Mouse (Mus musculus): ENCODE measurements around the gene Tnfsf13. TPM values are rescaled to one million over a fixed set of nuclear protein-coding genes. Genes with fewer than 3 reads are reported as not detected.

Gene Tnfsf13
- polyA plus RNA-seq, 1 experiment from 2014 or later = 0.43 TPM

GRCm38 (mm10) chr11:69692196-69692811, 6.7 kb upstream of the Tnfsf13 start:
- Histone ChIP-seq H3K9ac (ENCODE audit: low read depth, low read length) (no peak overlapping the region), H3K4me1 (replicated peaks; ENCODE audit: insufficient read depth, low read length) (peaks cover 14% of the 10 kb centered on the region), H3K4me3 (replicated peaks; ENCODE audit: low read depth, low read length) (no peak overlapping the region), H3K27me3 (ENCODE audit: insufficient read depth, low read length) (no peaks in the 10 kb centered on the region), H3K9me3 (replicated peaks; ENCODE audit: low read length) (no peaks in the 10 kb centered on the region), H3K27ac (no peak overlapping the region), H3K36me3 (ENCODE audit: insufficient read depth, low read length) (no peaks in the 10 kb centered on the region), H3K4me2 (ENCODE audit: low read length) (no peak overlapping the region)
- no peak for TF ChIP-seq CTCF (IDR thresholded peaks at IDR 0.05; ENCODE audit: low read depth)
- no peak for ATAC-seq (replicated peaks; ENCODE audit: low FRiP score, low read depth)
- 63% methylated on average over 9 of the region's 9 CpGs for WGBS
- DNase-seq (ENCODE audit: low spot score) = no peak

GRCm38 (mm10) chr11:69689891-69690290, 4.3 kb upstream of the Tnfsf13 start:
- no peaks in the 10 kb centered on the region for H3K27me3 ChIP-seq (ENCODE audit: insufficient read depth, low read length)
- ATAC-seq (replicated peaks; ENCODE audit: low FRiP score, low read depth) (no peak), DNase-seq (ENCODE audit: low spot score) (no peak)
- 84% methylated on average over 1 of the region's 1 CpGs for WGBS
- peaks cover 23% of the 10 kb centered on the region for H3K4me1 ChIP-seq (replicated peaks; ENCODE audit: insufficient read depth, low read length)
- H3K9ac ChIP-seq (ENCODE audit: low read depth, low read length) = no peak overlapping the region
- H3K27ac ChIP-seq = no peak overlapping the region
- no peak overlapping the region for H3K4me2 ChIP-seq (ENCODE audit: low read length)
- H3K4me3 ChIP-seq (replicated peaks; ENCODE audit: low read depth, low read length) = no peak overlapping the region
- H3K9me3 ChIP-seq (replicated peaks; ENCODE audit: low read length) = no peaks in the 10 kb centered on the region
- H3K36me3 ChIP-seq (ENCODE audit: insufficient read depth, low read length) = no peaks in the 10 kb centered on the region
- TF ChIP-seq CTCF (IDR thresholded peaks at IDR 0.05; ENCODE audit: low read depth) = no peak

- DNase-seq (ENCODE audit: low spot score) (no peak), ATAC-seq (replicated peaks; ENCODE audit: low FRiP score, low read depth) (no peak)
- TF ChIP-seq CTCF (IDR thresholded peaks at IDR 0.05; ENCODE audit: low read depth) = no peak
- no peaks in the 10 kb centered on the region for H3K9me3 ChIP-seq (replicated peaks; ENCODE audit: low read length)
- H3K4me2 ChIP-seq (ENCODE audit: low read length) = 0 out of 2 replicates have a peak overlapping the region, but pooled peaks have one; percentile 3
- H3K9ac ChIP-seq (ENCODE audit: low read depth, low read length) = 0 out of 2 replicates have a peak overlapping the region, but pooled peaks have one; percentile 1
- peaks cover 18% of the 10 kb centered on the region for H3K4me1 ChIP-seq (replicated peaks; ENCODE audit: insufficient read depth, low read length)
- 59% methylated on average over 5 of the region's 5 CpGs for WGBS
- H3K36me3 ChIP-seq (ENCODE audit: insufficient read depth, low read length) = no peaks in the 10 kb centered on the region
- no peak overlapping the region for H3K27ac ChIP-seq
- no peaks in the 10 kb centered on the region for H3K27me3 ChIP-seq (ENCODE audit: insufficient read depth, low read length)
- no peak overlapping the region for H3K4me3 ChIP-seq (replicated peaks; ENCODE audit: low read depth, low read length)
Measured at GRCm38 (mm10) chr11:69687061-69687460, 1.5 kb upstream of the Tnfsf13 start.

- Histone ChIP-seq H3K9ac (ENCODE audit: low read depth, low read length) (no peak overlapping the region), H3K36me3 (ENCODE audit: insufficient read depth, low read length) (no peaks in the 10 kb centered on the region), H3K4me1 (replicated peaks; ENCODE audit: insufficient read depth, low read length) (peaks cover 18% of the 10 kb centered on the region), H3K27me3 (ENCODE audit: insufficient read depth, low read length) (no peaks in the 10 kb centered on the region), H3K27ac (peak overlapping the region; percentile 82), H3K4me3 (replicated peaks; ENCODE audit: low read depth, low read length) (no peak overlapping the region), H3K4me2 (ENCODE audit: low read length) (0 out of 2 replicates have a peak overlapping the region, but pooled peaks have one; percentile 3), H3K9me3 (replicated peaks; ENCODE audit: low read length) (no peaks in the 10 kb centered on the region)
- no peak for ATAC-seq (replicated peaks; ENCODE audit: low FRiP score, low read depth)
- no peak for TF ChIP-seq CTCF (IDR thresholded peaks at IDR 0.05; ENCODE audit: low read depth)
- 12% methylated on average over 4 of the region's 4 CpGs for WGBS
- peak; percentile 61 for DNase-seq (ENCODE audit: low spot score)
Measured at GRCm38 (mm10) chr11:69686377-69686776, 793 bp upstream of the Tnfsf13 start.

- TF ChIP-seq CTCF (IDR thresholded peaks at IDR 0.05; ENCODE audit: low read depth) = no peak
- H3K9me3 ChIP-seq (replicated peaks; ENCODE audit: low read length) = no peaks in the 10 kb centered on the region
- H3K9ac ChIP-seq (ENCODE audit: low read depth, low read length) = no peak overlapping the region
- DNase-seq (ENCODE audit: low spot score) (no peak), ATAC-seq (replicated peaks; ENCODE audit: low FRiP score, low read depth) (no peak)
- no peaks in the 10 kb centered on the region for H3K36me3 ChIP-seq (ENCODE audit: insufficient read depth, low read length)
- no peak overlapping the region for H3K4me2 ChIP-seq (ENCODE audit: low read length)
- H3K4me3 ChIP-seq (replicated peaks; ENCODE audit: low read depth, low read length) = no peak overlapping the region
- peaks cover 23% of the 10 kb centered on the region for H3K4me1 ChIP-seq (replicated peaks; ENCODE audit: insufficient read depth, low read length)
- H3K27me3 ChIP-seq (ENCODE audit: insufficient read depth, low read length) = no peaks in the 10 kb centered on the region
- WGBS = 89% methylated on average over 6 of the region's 6 CpGs
- peak overlapping the region; percentile 82; the same call in 1 of the 2 replicates for H3K27ac ChIP-seq
Measured at GRCm38 (mm10) chr11:69684936-69685335, 648 bp downstream of the Tnfsf13 start.

GRCm38 (mm10) chr11:69684128-69684745, 1.3 kb downstream of the Tnfsf13 start:
- 0 out of 2 replicates have a peak, but pooled peaks cover 4% of the 10 kb centered on the region for H3K36me3 ChIP-seq (ENCODE audit: insufficient read depth, low read length)
- WGBS = 74% methylated on average over 12 of the region's 12 CpGs
- no peaks in the 10 kb centered on the region for H3K27me3 ChIP-seq (ENCODE audit: insufficient read depth, low read length)
- H3K9me3 ChIP-seq (replicated peaks; ENCODE audit: low read length) = no peaks in the 10 kb centered on the region
- H3K9ac ChIP-seq (ENCODE audit: low read depth, low read length) = no peak overlapping the region
- DNase-seq (ENCODE audit: low spot score) (no peak), ATAC-seq (replicated peaks; ENCODE audit: low FRiP score, low read depth) (no peak)
- TF ChIP-seq CTCF (IDR thresholded peaks at IDR 0.05; ENCODE audit: low read depth) = no peak
- H3K4me3 ChIP-seq (replicated peaks; ENCODE audit: low read depth, low read length) = no peak overlapping the region
- peaks cover 23% of the 10 kb centered on the region for H3K4me1 ChIP-seq (replicated peaks; ENCODE audit: insufficient read depth, low read length)
- no peak overlapping the region for H3K4me2 ChIP-seq (ENCODE audit: low read length)
- no peak overlapping the region for H3K27ac ChIP-seq

Measured in kidney, postnatal 0 days (tissue).